Mouse (Mus musculus) lung, postnatal 10 days (tissue): ENCODE measurements around the gene Fgd1.

Source experiments
- DNase-seq: peaks from one replicate; pipeline ENCODE4 v3.0.0; 2021

The Fgd1 gene

GRCm38 (mm10) chrX:151045850-151046249 lies at the start of gene Fgd1:
Gene Fgd1 (plus strand): TSS chrX:151046150.
- no peak for DNase-seq

GRCm38 (mm10) chrX:150996775-150997174 lies 49.2 kb upstream of the Fgd1 start:
- no peak for DNase-seq

GRCm38 (mm10) chrX:151016938-151017877 lies 28.7 kb upstream of the Fgd1 start, which contains the start of gene Gnl3l:
Gene Gnl3l (minus strand): TSS chrX:151017322.
- DNase-seq, result peak; percentile 92

- DNase-seq, result no peak
Observed at GRCm38 (mm10) chrX:151017897-151018296, 28.1 kb upstream of the Fgd1 start.

GRCm38 (mm10) chrX:151018798-151019197 lies 27.2 kb upstream of the Fgd1 start:
- no peak for DNase-seq

- DNase-seq, result no peak
Observed at GRCm38 (mm10) chrX:151031400-151031799, 14.6 kb upstream of the Fgd1 start.

GRCm38 (mm10) chrX:151041223-151041622 lies 4.7 kb upstream of the Fgd1 start:
- DNase-seq, result no peak

GRCm38 (mm10) chrX:151046321-151046720 lies 371 bp downstream of the Fgd1 start:
- DNase-seq, result peak; percentile 16

- DNase-seq, result peak; percentile 91
Observed at GRCm38 (mm10) chrX:151046777-151047430, 954 bp downstream of the Fgd1 start.

- peak; percentile 26 for DNase-seq
Observed at GRCm38 (mm10) chrX:151047431-151048058, 1.6 kb downstream of the Fgd1 start.

GRCm38 (mm10) chrX:151049661-151050215 lies 3.8 kb downstream of the Fgd1 start:
- no peak for DNase-seq

- DNase-seq, result peak; percentile 35
Observed at GRCm38 (mm10) chrX:151050337-151050736, 4.4 kb downstream of the Fgd1 start.

- DNase-seq, result peak; percentile 38
Observed at GRCm38 (mm10) chrX:151054489-151054888, 8.5 kb downstream of the Fgd1 start.

- DNase-seq, result peak; percentile 79
Observed at GRCm38 (mm10) chrX:151055559-151055958, 9.6 kb downstream of the Fgd1 start.

GRCm38 (mm10) chrX:151059346-151059745 lies 13.4 kb downstream of the Fgd1 start:
- peak; percentile 44 for DNase-seq

- DNase-seq, result no peak
Observed at GRCm38 (mm10) chrX:151061615-151062299, 15.8 kb downstream of the Fgd1 start.

- no peak for DNase-seq
Observed at GRCm38 (mm10) chrX:151066071-151066666, 20.2 kb downstream of the Fgd1 start.

GRCm38 (mm10) chrX:151067876-151068275 lies 21.9 kb downstream of the Fgd1 start:
- DNase-seq, result no peak

- no peak for DNase-seq
Observed at GRCm38 (mm10) chrX:151076007-151076406, 30.1 kb downstream of the Fgd1 start.

- no peak for DNase-seq
Observed at GRCm38 (mm10) chrX:151076941-151077485, 31.1 kb downstream of the Fgd1 start.

- DNase-seq, result no peak
Observed at GRCm38 (mm10) chrX:151085599-151085998, 39.6 kb downstream of the Fgd1 start.

GRCm38 (mm10) chrX:151087418-151087817 lies 41.5 kb downstream of the Fgd1 start:
- DNase-seq, result no peak
